Mouse (Mus musculus) testis, adult 2 months (tissue): Measurements from ENCODE around the gene Hdac9. TPM values are rescaled to one million over a fixed set of nuclear protein-coding genes. Genes with fewer than 3 reads are reported as not detected.

Experiments
- H3K27ac ChIP-seq: fragments of 200-500 bp; 2 replicates; pipeline ENCODE4 v1.5.1; 2012; ENCODE audit warnings: low read depth, low read length; ENCODE audit not compliant: control insufficient read depth, insufficient read depth
- H3K27me3 ChIP-seq: fragments of 200-500 bp; 2 replicates; pipeline ENCODE4 v1.6.1; 2012; ENCODE audit warnings: mild to moderate bottlenecking, low read length, moderate library complexity; ENCODE audit not compliant: control insufficient read depth, insufficient read depth
- H3K36me3 ChIP-seq: fragments of 200-500 bp; 2 replicates; pipeline ENCODE4 v1.6.1; 2012; ENCODE audit warnings: mild to moderate bottlenecking, low read length; ENCODE audit not compliant: control insufficient read depth, insufficient read depth
- H3K4me1 ChIP-seq: fragments of 200-500 bp; 2 replicates; pipeline ENCODE4 v1.6.1; 2012; ENCODE audit warnings: low read length; ENCODE audit not compliant: control insufficient read depth, insufficient read depth
- H3K4me3 ChIP-seq: fragments of 200-500 bp; 2 replicates; pipeline ENCODE4 v1.5.1; 2012; ENCODE audit warnings: low read depth, mild to moderate bottlenecking, low read length, moderate library complexity, mixed read lengths; ENCODE audit not compliant: control insufficient read depth
- CTCF ChIP-seq: fragments of 200-500 bp; IDR thresholded peaks from 2 replicates; pipeline ENCODE4 v1.5.1; 2012; ENCODE audit warnings: low read depth, mild to moderate bottlenecking, inconsistent platforms, low read length, moderate library complexity; ENCODE audit not compliant: control insufficient read depth, insufficient read depth, insufficient replicate concordance
- POLR2A ChIP-seq: fragments of 200-500 bp; IDR thresholded peaks from 2 replicates; pipeline ENCODE4 v1.6.1; 2012; ENCODE audit warnings: low read depth, mild to moderate bottlenecking, inconsistent platforms, low read length, moderate library complexity; ENCODE audit not compliant: control insufficient read depth
- polyA plus RNA-seq: library from polyadenylated mRNA; depleted of rRNA; stranded (reverse); fragments of >200 nt; gene quantifications from 2 replicates; pipeline ENCODE4 v1.2.3, GENCODE M21; 2012

Gene Hdac9
- polyA plus RNA-seq, 1 experiment, result 2.9 TPM

DNA sequence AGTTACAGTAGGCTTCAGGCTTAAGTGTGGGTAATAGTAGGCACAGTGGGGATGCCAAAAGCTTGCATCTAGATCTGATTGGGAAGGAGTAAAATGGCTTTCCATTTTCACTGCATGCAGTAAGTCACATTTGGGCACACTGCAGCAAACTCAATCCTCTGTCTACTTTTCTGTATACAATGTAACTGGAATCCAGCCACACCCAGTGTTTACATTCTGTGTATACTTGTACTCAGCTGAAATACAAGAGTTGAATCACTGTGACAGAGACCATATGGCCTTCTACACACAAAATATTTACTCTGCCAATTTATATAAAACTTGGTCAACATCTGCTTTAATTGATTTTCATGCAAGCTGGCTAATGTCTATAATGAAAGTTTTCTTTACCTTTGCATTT is 362.1 kb downstream of the Hdac9 start:
- no peaks in the 10 kb centered on the region for H3K36me3 ChIP-seq
- H3K27me3 ChIP-seq, result no peaks in the 10 kb centered on the region
- no peaks in the 10 kb centered on the region for H3K4me1 ChIP-seq
- no peak overlapping the region for H3K4me3 ChIP-seq
- TF ChIP-seq POLR2A, result no peak
- TF ChIP-seq CTCF, result no peak
- no peak overlapping the region for H3K27ac ChIP-seq

DNA sequence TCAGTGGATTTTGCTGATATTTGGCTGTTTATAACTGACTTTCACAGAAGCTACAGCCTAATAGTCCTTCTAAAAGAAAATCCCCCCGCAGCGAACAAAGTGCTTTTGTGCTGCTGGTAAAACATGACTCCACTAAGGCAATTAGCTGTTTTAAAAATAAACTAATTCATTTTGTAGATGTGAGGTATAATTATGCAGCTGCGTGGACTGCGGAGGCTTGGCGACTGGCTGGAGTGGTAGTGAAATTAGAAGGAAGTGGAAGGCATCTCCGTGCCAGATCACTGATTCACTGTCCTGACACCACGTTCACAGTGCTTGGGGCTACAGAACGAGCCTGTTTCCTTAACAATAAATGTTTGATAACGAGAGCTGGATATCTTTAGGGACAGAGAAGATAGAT is 366.6 kb downstream of the Hdac9 start:
- no peaks in the 10 kb centered on the region for H3K27me3 ChIP-seq
- TF ChIP-seq CTCF (no peak), POLR2A (no peak)
- no peak overlapping the region for H3K27ac ChIP-seq
- no peak overlapping the region for H3K4me3 ChIP-seq
- no peaks in the 10 kb centered on the region for H3K4me1 ChIP-seq
- H3K36me3 ChIP-seq, result no peaks in the 10 kb centered on the region

DNA sequence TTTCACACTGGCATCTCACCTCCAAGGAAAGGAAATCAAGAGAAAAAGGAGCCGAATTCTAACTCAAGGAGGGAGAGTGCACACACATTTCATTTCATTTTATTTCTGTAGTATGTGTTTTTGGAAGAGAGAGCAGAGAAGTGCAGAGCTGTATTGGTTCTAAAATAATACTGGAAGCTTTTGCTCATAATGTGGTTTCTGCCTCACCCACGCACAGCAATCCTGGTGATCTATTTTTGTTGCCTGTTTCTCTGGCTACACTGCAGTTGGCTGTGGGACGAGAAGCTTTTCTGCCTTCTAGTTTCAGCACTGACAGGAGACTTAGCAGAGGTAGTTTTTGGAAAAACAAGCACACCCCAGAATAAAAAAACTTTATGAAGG is 387.7 kb downstream of the Hdac9 start:
- Histone ChIP-seq H3K4me1 (no peaks in the 10 kb centered on the region), H3K27me3 (no peaks in the 10 kb centered on the region), H3K4me3 (no peak overlapping the region), H3K27ac (no peak overlapping the region), H3K36me3 (no peaks in the 10 kb centered on the region)
- no peak for TF ChIP-seq CTCF
- no peak for TF ChIP-seq POLR2A

DNA sequence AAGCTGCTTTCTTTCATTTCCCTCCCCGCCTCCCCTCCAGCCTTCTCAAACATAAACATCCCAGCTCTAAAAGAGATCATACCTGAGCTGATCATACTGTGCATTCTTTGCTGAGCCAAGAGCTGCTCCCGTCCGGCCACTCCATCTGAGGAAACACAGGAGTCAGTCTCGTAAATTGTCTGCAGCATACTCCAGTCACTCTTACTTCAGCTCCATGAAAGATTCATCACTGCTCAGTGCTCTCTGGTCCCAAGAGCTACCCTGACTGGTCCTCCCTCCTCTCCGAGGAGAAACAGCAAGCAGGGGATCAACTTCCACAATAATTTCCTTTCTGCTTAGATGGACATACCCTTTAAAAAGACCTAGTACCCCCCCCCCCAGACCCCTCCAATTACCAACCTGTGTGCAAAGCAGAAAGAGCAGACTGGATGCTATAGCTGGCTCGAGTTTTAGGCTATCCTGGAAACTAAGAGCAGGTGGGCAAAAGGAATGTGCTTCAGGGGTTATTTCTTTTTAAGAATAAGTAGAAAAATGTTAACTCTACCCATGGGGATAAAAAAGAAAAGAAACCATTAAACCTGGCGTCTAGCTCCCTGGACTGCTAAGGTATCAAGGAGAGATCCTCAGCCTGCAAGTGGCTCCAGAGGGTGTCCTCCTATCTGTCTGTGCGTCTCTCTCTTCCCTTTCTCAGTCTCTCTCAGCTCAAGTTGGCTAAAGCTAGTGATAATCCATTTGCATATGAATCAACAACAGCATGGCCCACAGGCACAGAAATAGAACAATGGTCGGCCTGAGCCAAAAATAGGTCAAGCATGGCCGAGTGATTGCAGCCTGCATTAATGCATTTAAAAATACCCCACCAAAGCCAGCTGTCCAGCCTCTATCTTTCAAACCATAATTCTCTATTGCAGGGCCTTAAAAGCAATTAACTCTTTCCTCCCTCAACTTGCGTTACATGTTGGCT is 388.4 kb downstream of the Hdac9 start:
- Histone ChIP-seq H3K4me1 (no peaks in the 10 kb centered on the region), H3K36me3 (no peaks in the 10 kb centered on the region), H3K27ac (no peak overlapping the region), H3K27me3 (no peaks in the 10 kb centered on the region), H3K4me3 (no peak overlapping the region)
- TF ChIP-seq POLR2A (no peak), CTCF (no peak)

DNA sequence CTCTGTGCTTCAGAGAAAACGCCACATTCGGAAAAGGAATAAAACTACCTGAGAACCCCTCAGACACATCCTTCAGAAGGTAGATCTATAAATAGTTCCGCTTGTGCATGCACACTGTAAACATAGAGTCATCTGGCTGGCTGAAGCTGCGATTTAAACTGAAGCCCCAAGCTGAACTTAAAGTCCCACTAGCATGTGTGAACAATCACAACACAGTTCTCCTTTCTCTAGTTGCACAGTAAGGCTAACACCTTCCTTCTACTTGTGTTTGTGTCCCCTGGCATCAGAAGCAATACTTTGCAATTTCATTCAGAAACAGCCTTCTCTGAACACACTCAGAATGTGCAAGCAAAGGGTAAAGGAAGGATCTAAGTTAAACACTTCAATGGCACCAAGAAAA is 389.1 kb downstream of the Hdac9 start:
- no peaks in the 10 kb centered on the region for H3K27me3 ChIP-seq
- no peak overlapping the region for H3K27ac ChIP-seq
- H3K4me1 ChIP-seq, result no peaks in the 10 kb centered on the region
- H3K36me3 ChIP-seq, result no peaks in the 10 kb centered on the region
- no peak overlapping the region for H3K4me3 ChIP-seq
- TF ChIP-seq CTCF, result no peak
- TF ChIP-seq POLR2A, result no peak

DNA sequence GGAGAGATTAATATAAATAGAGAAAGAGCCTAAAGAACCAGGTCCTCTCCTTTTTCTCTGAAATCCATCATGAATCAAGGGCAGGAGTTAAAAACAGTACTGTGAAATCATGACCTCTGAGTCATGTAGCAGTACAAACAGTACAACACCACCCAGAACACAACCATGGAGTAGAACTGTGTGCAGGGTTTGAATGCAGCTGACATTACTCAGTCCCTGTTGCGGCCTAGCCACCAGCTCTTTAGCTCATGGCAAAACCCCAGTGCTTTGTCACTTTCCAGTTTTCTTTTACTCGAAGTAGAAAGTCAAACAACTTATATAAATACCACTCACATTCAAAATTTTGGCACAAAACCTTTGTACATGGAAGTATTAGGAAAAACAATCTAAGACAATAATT is 395.4 kb downstream of the Hdac9 start:
- Histone ChIP-seq H3K27ac (no peak overlapping the region), H3K27me3 (no peaks in the 10 kb centered on the region), H3K4me1 (no peaks in the 10 kb centered on the region), H3K36me3 (no peaks in the 10 kb centered on the region), H3K4me3 (no peak overlapping the region)
- TF ChIP-seq POLR2A (no peak), CTCF (no peak)

DNA sequence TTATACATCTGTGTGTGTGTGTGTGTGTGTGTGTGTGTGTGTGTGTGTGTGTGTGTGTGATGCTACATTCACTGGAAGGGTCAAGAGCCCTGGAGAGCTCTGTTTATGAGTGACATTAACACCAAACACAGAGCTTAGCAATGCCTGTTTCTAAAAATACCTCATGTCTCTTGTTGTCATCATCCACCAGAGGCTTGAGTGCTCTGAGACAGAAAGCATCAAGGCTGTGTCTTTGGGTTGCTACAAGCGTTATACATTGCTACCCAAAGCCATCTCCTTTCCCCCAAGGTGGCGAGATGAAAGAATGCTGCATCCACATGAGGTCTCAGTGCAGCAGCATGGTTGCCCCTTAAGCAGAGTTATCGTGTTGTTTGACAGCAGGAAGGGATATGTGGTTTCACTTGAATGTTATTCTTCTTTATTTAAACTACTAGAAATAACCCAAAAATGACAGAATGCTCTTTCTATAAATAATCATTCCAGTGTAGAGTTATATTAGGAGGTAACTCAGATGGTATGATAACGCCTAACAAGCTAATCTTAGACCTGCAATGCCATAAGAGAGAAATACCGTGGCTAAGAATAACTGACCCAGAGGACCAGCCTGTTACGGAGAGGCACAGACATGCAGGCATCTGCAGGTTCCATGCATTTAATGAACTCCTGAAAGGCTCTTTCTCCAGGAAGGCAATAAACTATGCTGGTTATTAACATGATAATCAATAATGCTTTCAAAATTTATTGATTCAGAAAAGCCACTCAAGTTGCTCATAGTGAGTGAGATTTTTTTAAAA is 399.9 kb downstream of the Hdac9 start:
- no peak for TF ChIP-seq POLR2A
- TF ChIP-seq CTCF, result no peak

More for the DNA sequence above, 399.9 kb downstream of the Hdac9 start:
- no peak overlapping the region for H3K4me3 ChIP-seq
- no peaks in the 10 kb centered on the region for H3K27me3 ChIP-seq
- no peaks in the 10 kb centered on the region for H3K4me1 ChIP-seq
- H3K27ac ChIP-seq, result no peak overlapping the region
- no peaks in the 10 kb centered on the region for H3K36me3 ChIP-seq
